Mouse (Mus musculus): ENCODE measurements at regions not wholly inside any gene's neighbourhood (a gene's known extent, or its start where the extent isn't known, plus 50 kb on each side); places are given as distances from the start of the nearest gene placed in this dataset.

DNA sequence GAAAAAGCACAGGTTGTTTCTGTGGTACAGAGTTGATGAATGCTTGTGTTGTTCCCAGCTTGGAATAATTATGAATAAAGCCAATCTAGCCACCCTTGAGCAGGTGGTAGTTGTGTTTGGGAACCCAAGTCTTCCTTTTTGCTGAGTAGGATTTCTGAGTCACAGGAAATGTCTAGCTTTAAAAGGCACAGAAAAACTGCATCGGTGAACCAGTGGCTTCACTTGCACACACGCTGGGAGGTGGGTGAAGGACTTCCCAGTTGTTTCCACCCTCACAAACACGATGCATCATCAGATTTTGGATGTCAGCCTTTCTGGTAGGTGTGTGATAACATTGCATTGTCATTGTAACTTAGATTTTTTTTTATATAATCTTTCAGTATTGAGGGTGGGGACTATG, 322.9 kb upstream of the Slco3a1 start:
- no peak for DNase-seq (ENCODE audit: low read depth)

GRCm38 (mm10) chr7:74876667-74877066, 322.1 kb upstream of the Slco3a1 start:
- no peak for DNase-seq (ENCODE audit: low read depth)

GRCm38 (mm10) chr7:74870250-74870649, 315.7 kb upstream of the Slco3a1 start:
- no peak for DNase-seq (ENCODE audit: low read depth)

GRCm38 (mm10) chr7:74862727-74863126, 308.1 kb upstream of the Slco3a1 start:
- DNase-seq (ENCODE audit: low read depth) = no peak

DNA sequence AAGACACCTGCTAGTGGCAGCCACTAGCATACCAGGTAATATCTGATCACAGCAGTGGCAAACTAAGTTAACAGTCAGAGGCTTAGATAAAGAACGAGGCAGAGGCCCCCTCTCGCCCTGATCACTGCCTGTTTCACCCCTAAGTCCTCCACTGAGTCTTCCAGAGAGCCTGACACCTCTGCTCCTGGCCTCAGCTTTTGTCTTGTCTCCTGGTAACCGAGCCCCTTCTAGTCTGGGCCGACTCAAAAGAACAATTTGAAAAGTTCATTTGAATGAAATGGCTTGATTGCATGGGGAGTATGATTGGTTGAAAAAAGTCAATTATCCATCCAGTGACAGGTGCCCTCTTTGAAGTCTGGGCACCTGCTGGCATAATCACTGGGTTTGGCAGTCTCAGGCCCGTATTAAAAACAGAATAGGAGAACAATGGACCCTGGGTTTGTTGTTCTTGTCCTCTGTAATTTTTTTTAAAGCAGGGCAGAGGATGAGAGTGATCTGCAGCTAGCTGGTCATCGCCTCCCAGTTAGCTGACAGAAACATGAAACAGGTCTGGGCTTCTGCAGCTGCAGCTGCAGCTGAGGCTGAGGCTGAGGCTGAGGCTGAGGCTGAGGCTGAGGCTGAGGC, 289.8 kb upstream of the Slco3a1 start:
- DNase-seq (ENCODE audit: low read depth) = no peak

GRCm38 (mm10) chr7:74823286-74823685, 268.7 kb upstream of the Slco3a1 start:
- no peak for DNase-seq (ENCODE audit: low read depth)

DNA sequence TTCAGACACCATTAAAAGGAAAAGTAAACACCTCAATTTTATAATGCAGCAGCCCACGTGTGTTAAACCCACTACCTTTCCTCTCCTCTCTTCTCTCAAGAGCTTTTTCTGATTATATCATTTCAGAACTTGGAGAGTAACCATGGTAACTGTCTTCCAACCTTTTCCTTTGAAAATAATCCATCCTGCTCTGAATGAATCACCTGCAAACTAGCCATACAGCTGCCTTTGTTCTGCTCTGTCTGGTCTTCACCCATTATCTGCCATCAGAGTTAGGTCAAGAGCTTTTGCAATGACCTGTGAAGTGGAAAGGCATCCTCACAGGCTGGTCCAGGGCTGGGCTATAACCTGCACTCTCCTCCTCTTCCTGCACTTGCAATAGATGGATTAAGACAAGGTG, 238.7 kb upstream of the Slco3a1 start:
- no peak for DNase-seq (ENCODE audit: low read depth)

DNA sequence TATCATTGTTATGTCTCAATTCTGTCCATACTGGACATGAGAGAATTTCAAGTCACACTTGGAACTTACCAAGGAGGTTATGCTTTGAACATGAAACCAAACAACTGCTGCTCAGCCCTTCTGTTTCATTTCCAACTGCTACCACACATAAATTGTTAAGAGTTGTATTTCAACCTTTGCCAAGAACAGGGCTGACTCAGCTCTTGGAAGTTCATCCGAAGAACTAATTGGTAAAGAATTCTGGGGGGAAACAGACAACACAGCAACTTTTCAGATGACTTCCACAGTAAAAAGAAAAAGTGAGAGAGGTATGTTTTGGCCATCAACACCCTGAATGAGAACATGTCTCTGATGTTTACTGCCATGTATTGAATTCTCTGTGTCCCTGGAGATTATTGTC, 234.1 kb upstream of the Slco3a1 start:
- DNase-seq (ENCODE audit: low read depth) = no peak

GRCm38 (mm10) chr7:74771435-74772406, 217.1 kb upstream of the Slco3a1 start:
- no peak for DNase-seq (ENCODE audit: low read depth)

GRCm38 (mm10) chr7:74766550-74766949, 212.0 kb upstream of the Slco3a1 start:
- DNase-seq (ENCODE audit: low read depth) = no peak

DNA sequence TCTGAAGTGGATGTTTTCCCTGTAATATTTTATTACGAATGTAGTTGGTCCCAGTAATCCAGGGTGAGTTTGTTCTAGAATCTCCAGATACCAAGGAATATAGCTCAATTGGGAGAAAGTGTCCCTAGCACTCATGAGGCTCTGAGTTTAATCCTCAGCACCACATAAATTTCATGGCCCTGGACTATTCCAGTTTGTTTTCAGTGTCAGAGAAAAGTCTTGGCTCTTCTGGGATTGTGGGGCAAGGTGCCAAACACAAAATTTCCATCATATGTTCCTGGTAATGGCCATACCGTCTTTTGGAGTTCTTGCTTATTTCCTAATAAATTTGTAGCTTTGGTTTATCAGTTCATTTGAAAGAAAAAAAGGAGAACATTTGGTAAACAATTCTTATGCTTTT, 202.9 kb upstream of the Slco3a1 start:
- DNase-seq (ENCODE audit: low read depth) = no peak

DNA sequence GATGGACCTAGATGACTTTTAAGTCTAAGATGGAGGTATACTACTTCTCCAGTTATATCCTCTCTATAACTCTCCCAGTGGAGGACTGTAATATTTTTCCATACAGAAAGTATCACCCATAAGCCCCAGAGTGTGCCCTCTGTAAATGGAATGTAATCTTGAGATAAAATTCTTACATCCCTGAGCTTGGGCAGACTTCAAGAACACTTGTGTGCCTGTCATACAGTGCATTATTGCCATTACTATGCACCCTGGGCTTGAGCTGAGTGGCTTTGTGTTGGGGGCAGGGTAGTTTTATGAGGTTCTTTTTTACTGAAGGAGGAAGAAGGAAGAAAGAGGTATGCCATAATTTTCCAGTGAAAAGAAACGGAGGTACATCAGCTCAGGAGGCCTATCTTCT, 193.1 kb upstream of the Slco3a1 start:
- DNase-seq (ENCODE audit: low read depth) = no peak

- no peak for DNase-seq (ENCODE audit: low read depth)
Measured at GRCm38 (mm10) chr7:74734941-74735340, 180.4 kb upstream of the Slco3a1 start.

DNA sequence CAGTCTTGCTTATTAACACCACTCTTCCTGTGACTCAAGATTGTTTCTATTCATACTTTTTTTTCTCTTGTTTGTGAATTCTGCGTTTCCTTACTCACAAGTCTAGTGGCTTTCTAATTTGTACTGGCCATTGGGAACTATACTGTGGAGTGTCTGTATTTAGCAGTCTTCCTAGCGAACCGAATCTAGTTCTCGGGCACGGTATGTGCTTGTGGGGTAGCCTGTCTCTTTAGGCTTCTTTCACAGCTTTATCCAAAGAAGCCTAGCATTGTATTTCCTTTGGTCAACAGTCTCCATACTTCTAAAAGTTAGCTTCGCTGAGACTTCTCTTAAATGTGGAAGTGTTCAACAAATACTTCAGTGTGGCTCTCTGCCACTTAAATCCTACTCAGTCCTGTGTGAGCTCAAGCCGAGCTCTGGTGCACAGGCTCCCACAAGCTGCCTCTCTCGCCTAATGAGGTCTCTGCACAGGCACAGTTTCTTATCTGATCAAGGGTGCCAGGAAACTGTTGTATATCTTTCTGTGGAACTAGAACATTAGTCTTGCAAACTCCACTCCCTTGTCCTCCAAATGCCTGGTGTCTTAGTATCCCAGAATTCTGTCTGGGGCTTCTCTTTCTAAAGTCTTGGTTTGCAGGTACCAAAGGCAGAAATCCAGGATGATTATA, 171.9 kb upstream of the Slco3a1 start:
- no peak for DNase-seq (ENCODE audit: low read depth)

- no peak for DNase-seq (ENCODE audit: low read depth)
Measured at GRCm38 (mm10) chr7:74719321-74719720, 164.7 kb upstream of the Slco3a1 start.

DNA sequence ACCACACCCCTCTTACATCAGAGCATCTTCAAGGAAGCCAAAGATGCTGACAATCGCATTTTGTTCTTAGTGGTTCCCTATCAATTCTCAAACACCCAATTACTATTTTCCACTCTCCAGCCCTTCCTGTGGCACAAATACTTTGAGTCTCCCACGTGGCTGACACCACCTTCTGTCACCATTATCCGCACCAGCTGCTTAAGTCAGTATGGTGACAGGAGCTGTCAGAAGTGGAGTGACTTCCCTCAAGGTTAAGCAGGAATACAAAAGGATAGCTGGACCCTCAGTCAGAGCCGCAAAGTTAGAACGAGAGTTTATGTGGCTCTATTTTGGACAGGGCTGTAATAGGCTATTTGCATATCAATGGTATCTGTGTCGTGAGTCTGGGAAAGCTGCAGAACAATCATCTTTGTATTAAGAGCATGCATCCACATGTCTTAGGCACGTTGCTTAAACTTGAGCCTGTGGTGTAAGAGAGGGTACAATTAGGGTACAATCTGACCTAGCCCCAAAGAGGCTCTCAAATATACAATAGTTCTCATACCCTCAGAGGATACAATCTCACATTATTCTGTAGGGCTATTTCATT, 155.5 kb upstream of the Slco3a1 start:
- no peak for DNase-seq (ENCODE audit: low read depth)

- DNase-seq (ENCODE audit: low read depth) = no peak
Measured at GRCm38 (mm10) chr7:74709006-74709405, 154.4 kb upstream of the Slco3a1 start.

DNA sequence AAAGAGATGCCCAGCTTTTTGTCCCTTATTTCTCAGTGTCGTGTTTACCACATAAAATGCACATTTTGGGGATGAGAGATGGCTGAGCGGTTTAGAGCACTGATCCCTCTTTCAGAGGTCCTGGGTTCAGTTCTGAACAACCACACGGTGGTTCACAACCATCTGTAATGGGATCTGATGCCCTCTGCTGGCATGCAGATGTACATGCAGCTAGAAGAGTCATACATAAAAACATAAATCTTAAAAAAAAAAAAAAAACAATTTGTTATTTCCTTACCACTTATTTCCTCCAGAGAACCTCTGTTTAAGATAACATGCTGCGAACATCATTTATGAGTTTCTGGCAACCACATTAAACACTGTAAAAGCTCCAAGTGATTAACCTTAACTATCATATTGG, 149.0 kb upstream of the Slco3a1 start:
- DNase-seq (ENCODE audit: low read depth) = peak; percentile 47

GRCm38 (mm10) chr7:74697794-74698354, 143.3 kb upstream of the Slco3a1 start:
- DNase-seq (ENCODE audit: low read depth) = peak; percentile 78

- DNase-seq (ENCODE audit: low read depth) = peak; percentile 46
Measured at GRCm38 (mm10) chr7:74696286-74696685, 141.7 kb upstream of the Slco3a1 start.

DNA sequence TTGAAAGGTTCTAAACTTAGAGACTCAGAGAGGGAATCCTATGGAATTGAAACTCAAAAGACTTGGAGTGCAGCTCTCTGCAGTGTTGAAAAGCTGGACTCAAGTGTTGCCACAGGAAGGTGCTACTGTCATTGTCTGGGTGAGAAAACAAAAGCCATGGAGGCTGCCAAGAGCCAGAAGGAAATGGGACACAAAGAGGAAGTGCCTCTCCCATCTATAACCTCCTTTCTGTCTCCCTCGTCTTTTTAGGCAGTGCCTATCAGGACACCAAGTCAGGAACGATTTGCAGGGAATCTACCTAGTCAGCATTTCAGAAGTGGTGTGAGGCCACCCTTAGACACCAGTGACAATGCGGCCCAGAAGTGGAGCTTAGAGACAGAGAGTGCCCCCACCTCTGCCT, 138.5 kb upstream of the Slco3a1 start:
- no peak for DNase-seq (ENCODE audit: low read depth)

- peak; percentile 74 for DNase-seq (ENCODE audit: low read depth)
Measured at GRCm38 (mm10) chr7:74690706-74691105, 136.1 kb upstream of the Slco3a1 start.

All from naive thymus-derived CD4-positive, alpha-beta T cell, adult 2 months (primary cell).